Mouse (Mus musculus) effector memory CD4-positive, alpha-beta T cell, adult 5 months (primary cell): ENCODE measurements around the gene Sf3b1. TPM values are rescaled to one million over a fixed set of nuclear protein-coding genes. Genes with fewer than 3 reads are reported as not detected.

Experiments
- polyA plus RNA-seq: library from polyadenylated mRNA; unstranded; fragments of 100-300 nt; shearing (Covaris generic); gene quantifications from one replicate; pipeline ENCODE4 v1.2.1, GENCODE M21; 2017

The Sf3b1 gene
- 727 TPM for polyA plus RNA-seq

DNA sequence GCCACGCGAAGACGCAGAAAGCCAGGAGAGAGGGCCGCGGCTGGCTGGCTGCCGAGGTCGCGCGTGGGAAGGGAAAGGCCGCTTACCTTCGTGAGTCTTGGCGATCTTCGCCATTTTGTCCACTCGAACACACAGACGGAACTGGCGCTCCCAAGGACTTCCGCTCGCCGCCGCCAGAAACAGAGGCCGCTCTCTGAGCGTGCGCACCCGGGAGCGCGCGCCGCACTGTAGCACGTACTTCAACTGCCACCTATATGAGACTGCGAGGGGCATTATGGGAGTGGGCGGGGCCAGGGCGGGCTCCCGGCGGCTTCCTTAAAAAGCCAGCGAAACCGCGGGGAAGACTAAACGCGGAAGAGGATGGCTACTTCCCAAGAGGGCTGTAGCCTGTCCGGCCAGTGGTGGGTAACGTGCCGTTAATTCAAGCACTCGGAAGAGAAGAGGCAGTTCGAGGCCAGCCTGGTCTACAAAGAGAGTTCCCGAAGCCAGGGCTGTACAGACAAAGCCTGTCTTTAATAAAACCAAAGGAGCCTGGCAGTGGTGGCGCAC is at the start of gene Sf3b1:
Gene Sf3b1 (minus strand): TSS at position 229 of the 549 bp plus-strand sequence.

DNA sequence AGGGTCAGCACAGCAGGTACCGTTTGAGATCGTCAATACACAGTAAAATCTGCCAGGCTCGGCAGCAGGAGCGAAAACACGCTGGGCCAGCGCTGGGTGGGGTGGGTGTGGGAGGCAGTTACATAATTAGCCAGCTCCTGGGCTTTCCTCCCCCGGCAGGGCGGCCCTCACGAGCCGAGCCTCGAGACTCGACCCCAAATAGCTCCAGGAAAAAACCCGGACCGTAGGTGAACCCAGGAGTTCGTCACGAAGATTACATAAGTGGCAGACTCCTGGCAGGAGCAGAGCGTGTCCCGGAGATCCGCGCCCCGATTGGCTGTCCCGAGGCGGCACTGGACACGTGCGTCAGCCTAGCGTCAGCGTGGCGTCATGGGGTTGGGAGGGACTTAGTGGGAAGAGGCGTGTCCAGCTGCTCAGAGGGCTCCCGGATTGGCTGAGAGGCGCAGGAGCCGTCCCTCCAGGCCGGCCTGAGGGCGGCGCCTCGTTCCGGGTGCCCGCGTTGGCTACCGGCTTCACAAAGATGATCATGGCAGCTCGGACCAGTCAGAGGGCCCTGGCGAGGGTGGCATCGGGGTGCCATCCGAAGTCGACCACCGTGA is 25.2 kb upstream of the Sf3b1 start, which contains the start of gene Coq10b:
Gene Coq10b (plus strand): TSS at position 416 of the 599 bp plus-strand sequence.

Other genes starting within 250 kb of the Sf3b1 start
- 452 TPM for gene Ankrd44, start 101.1 kb downstream of the Sf3b1 start, polyA plus RNA-seq
- gene Coq10b, start 25.3 kb upstream of the Sf3b1 start, polyA plus RNA-seq, result 368 TPM
- 266 TPM for gene Hspe1, start 60.7 kb upstream of the Sf3b1 start, polyA plus RNA-seq
- gene Hspd1, start 60.8 kb upstream of the Sf3b1 start, polyA plus RNA-seq, result 160 TPM
- 130 TPM for gene Mob4, start 103.8 kb upstream of the Sf3b1 start, polyA plus RNA-seq
- gene Rftn2, start 199.3 kb upstream of the Sf3b1 start, polyA plus RNA-seq, result 1.3 TPM
- 2.2 TPM for gene Mars2, start 209.7 kb upstream of the Sf3b1 start, polyA plus RNA-seq